In genomic region chr3:51400682-51401081, GRCm38 (mm10) we compare ENCODE assay signal across 22 mouse cellular contexts. TPM values are rescaled to one million over a fixed set of nuclear protein-coding genes. Genes with fewer than 3 reads are reported as not detected.
DNase-seq lines count a peak whose midpoint lies in the region; ATAC-seq lines count a peak whose summit lies in the region.
"Had no signal": no experiment of that assay in that cellular context is flagged by ENCODE, and none has a peak within 500 bp of the region (broad histone marks: within the 10 kb centered on the region; RNA-seq: fewer than 3 reads in every experiment).

No protein-coding gene starts in this region.

- H3K9ac ChIP-seq in heart, embryonic 14.5 days (ENCODE audit: low read length): no peak overlapping the region
- H3K9ac ChIP-seq: hindbrain, embryonic 15.5 days; neural tube, embryonic 15.5 days had no signal

- no peak overlapping the region for H3K4me3 ChIP-seq in heart, embryonic 14.5 days (ENCODE audit: control insufficient read depth in 1 of 2, insufficient read depth in 1 of 2, low read depth in 1 of 2, low read length in 2 of 2)
- H3K4me3 ChIP-seq: forebrain, embryonic 10.5 days; hindbrain, embryonic 15.5 days; neural tube, embryonic 15.5 days had no signal

- WGBS in heart, embryonic 14.5 days: 81% methylated on average over 10 of the region's 10 CpGs

- no peak for ATAC-seq in heart, embryonic 14.5 days (ENCODE audit: insufficient number of reproducible peaks, insufficient read depth, low FRiP score, low read depth)
- no peak for ATAC-seq in activated CD4-positive, CD25-positive, alpha-beta regulatory T cell, adult 4 months
- ATAC-seq: forebrain, embryonic 16.5 days had no signal

- H3K4me2 ChIP-seq in heart, embryonic 14.5 days (ENCODE audit: low read length): 0 out of 2 replicates have a peak overlapping the region, but pooled peaks have one; percentile 1
- H3K4me2 ChIP-seq: hindbrain, embryonic 15.5 days; neural tube, embryonic 15.5 days had no signal

- no peak overlapping the region for H3K27ac ChIP-seq in heart, embryonic 14.5 days (replicated peaks in 1 of 2; ENCODE audit: control insufficient read depth in 1 of 2, insufficient read depth in 1 of 2, low read depth in 2 of 2, low read length in 2 of 2)
- H3K27ac ChIP-seq: forebrain, embryonic 10.5 days; hindbrain, embryonic 15.5 days; kidney, postnatal 0 days; neural tube, embryonic 15.5 days; stomach, postnatal 0 days had no signal

- peak; percentile 61 for DNase-seq in adrenal gland, adult 2 months
- DNase-seq in adrenal gland, adult 18-20 months (ENCODE audit: low spot score in 2 of 2): no peak
- DNase-seq in heart, postnatal 25 days (ENCODE audit: low spot score): no peak
- DNase-seq in right cerebral cortex, adult 18-20 months: peak; percentile 22
- DNase-seq in right cerebral cortex, postnatal 25 days: no peak
- DNase-seq in B cell, adult 2 months: no peak
- DNase-seq: cerebellum, adult 11-12 months; cerebellum, postnatal 10 days; heart, postnatal 4 days; kidney, adult 2 months; lung, postnatal 4 days had no signal

- H3K4me1 ChIP-seq in heart, embryonic 14.5 days (ENCODE audit: control insufficient read depth in 2 of 2, insufficient read depth in 2 of 2, low read length in 2 of 2): peaks cover 3 to 10% of the 10 kb centered on the region in 2 experiments; a peak in 2 of 4 replicates

- intact Hi-C loops in heart, postnatal 25 days (cut with DNase I): no loop called here

- peaks cover 5% of the 10 kb centered on the region for H3K27me3 ChIP-seq in heart, embryonic 14.5 days (ENCODE audit: control insufficient read depth, insufficient read depth, low read length)

- H3K9me3 ChIP-seq in heart, embryonic 14.5 days (ENCODE audit: control insufficient read depth, low read length): no peaks in the 10 kb centered on the region
- H3K9me3 ChIP-seq: forebrain, embryonic 10.5 days; hindbrain, embryonic 15.5 days; neural tube, embryonic 15.5 days had no signal

- peaks cover 32% of the 10 kb centered on the region for H3K36me3 ChIP-seq in heart, embryonic 14.5 days (ENCODE audit: control insufficient read depth, insufficient read depth, low read length)

RNA-seq across cellular contexts. Expression of gene Mgarp, which starts 4.1 kb away (rescaled TPM):
- total RNA-seq in adrenal gland, adult 2 months (2021): 1,000 to 10,000 TPM in 1 of 2 experiments, 100 to 1,000 TPM in 1; 689 to 1,037 TPM
- 297 and 312 TPM in 2 replicates for polyA plus RNA-seq in adrenal gland, adult 2 months (2012; rRNA removed)
- 100 to 1,000 TPM; 605 to 839 TPM for total RNA-seq in adrenal gland, adult 18-20 months (2021)
- polyA plus RNA-seq in heart, embryonic 14.5 days (2014; fragmentation: Nextera tagmentation; extraction: Ambion mirVana): 7.7 and 8.6 TPM in 2 replicates
- total RNA-seq in heart, postnatal 25 days (2021): under 1 TPM; 0.23 to 0.31 TPM
- polyA plus RNA-seq in activated CD4-positive, CD25-positive, alpha-beta regulatory T cell, adult 4 months (2017; shearing (Covaris generic)): 1 to 10 TPM; 1.5 to 6.0 TPM
- total RNA-seq: layer of hippocampus, postnatal 10 days; liver, adult 2 months; megakaryocyte-erythroid progenitor cell, adult 5-6 weeks had no signal
- polyA plus RNA-seq: kidney, adult 2 months; liver, adult 2 months had no signal

RNA-seq across cellular contexts. Expression of gene Ndufc1, which starts 8.1 kb away (rescaled TPM):
- 100 to 1,000 TPM; 705 to 794 TPM for total RNA-seq in adrenal gland, adult 2 months (2021)
- polyA plus RNA-seq in adrenal gland, adult 2 months (2012; rRNA removed): 237 and 341 TPM in 2 replicates
- total RNA-seq in adrenal gland, adult 18-20 months (2021): 100 to 1,000 TPM; 725 to 859 TPM
- 1,752 and 1,832 TPM in 2 replicates for polyA plus RNA-seq in heart, embryonic 14.5 days (2014; fragmentation: Nextera tagmentation; extraction: Ambion mirVana)
- 1,000 to 10,000 TPM; 1,646 to 1,675 TPM for total RNA-seq in heart, postnatal 25 days (2021)
- polyA plus RNA-seq in activated CD4-positive, CD25-positive, alpha-beta regulatory T cell, adult 4 months (2017; shearing (Covaris generic)): 100 to 1,000 TPM; 213 to 287 TPM

RNA-seq across cellular contexts. Expression of gene Naa15, which starts 14.3 kb away (rescaled TPM):
- 10 to 100 TPM; 39.5 to 63.8 TPM for total RNA-seq in adrenal gland, adult 2 months (2021)
- 0.46 and 0.59 TPM in 2 replicates for polyA plus RNA-seq in adrenal gland, adult 2 months (2012; rRNA removed)
- total RNA-seq in adrenal gland, adult 18-20 months (2021): 10 to 100 TPM; 54.1 to 59.7 TPM
- 28.9 and 30.7 TPM in 2 replicates for polyA plus RNA-seq in heart, embryonic 14.5 days (2014; fragmentation: Nextera tagmentation; extraction: Ambion mirVana)
- total RNA-seq in heart, postnatal 25 days (2021): 10 to 100 TPM; 41.6 to 47.1 TPM
- polyA plus RNA-seq in activated CD4-positive, CD25-positive, alpha-beta regulatory T cell, adult 4 months (2017; shearing (Covaris generic)): 10 to 100 TPM; 19.8 to 36.4 TPM

Comparison
In these comparisons a context has a peak if more than half of its experiments do, and no peak if none do; other contexts are left out.
1. DNase-seq: peak in adrenal gland, adult 2 months (single experiment) and right cerebral cortex, adult 18-20 months (single experiment); none in adrenal gland, adult 18-20 months (0 of 2), heart, postnatal 25 days (single experiment), right cerebral cortex, postnatal 25 days (single experiment) and B cell, adult 2 months (0 of 2).
2. RNA of gene Mgarp, which starts 4.1 kb away (total RNA-seq): 689 to 1,037 TPM in adrenal gland, adult 2 months and 605 to 839 TPM in adrenal gland, adult 18-20 months; 0.23 to 0.31 TPM in heart, postnatal 25 days; every median in the first group is over 100 times any median in the second.